Mouse (Mus musculus): Measurements from ENCODE around the gene Xpc. TPM values are rescaled to one million over a fixed set of nuclear protein-coding genes. Genes with fewer than 3 reads are reported as not detected.
A peak's percentile ranks its signal among the peaks of the same experiment; 100 is the strongest.

The Xpc gene
- 4.6 and 5.5 TPM in 2 replicates for polyA plus RNA-seq (2015; fragmentation: Nextera tagmentation; extraction: Ambion mirVana)

- Histone ChIP-seq H3K4me3 (replicated peaks) (peak within 1 kb of the TSS; percentile 78), H3K9ac (peak within 1 kb of the TSS; percentile 88), H3K27me3 (no peaks in the 10 kb centered on the region), H3K4me2 (peak within 1 kb of the TSS; percentile 96), H3K27ac (peak within 1 kb of the TSS; percentile 77), H3K9me3 (replicated peaks) (no peaks in the 10 kb centered on the region), H3K4me1 (replicated peaks) (peaks cover 40% of the 10 kb centered on the region), H3K36me3 (peaks cover 37% of the 10 kb centered on the region)
- DNase-seq: peak; percentile 95
- peak; percentile 98 for ATAC-seq (ENCODE audit: low read depth)
- under 1% methylated on average over 80 of the region's 80 CpGs for WGBS (ENCODE audit: insufficient replicate concordance)
Observed at GRCm38 (mm10) chr6:91515545-91516449, at the start of gene Xpc, which contains the start of gene Lsm3. TSS of gene Xpc (minus strand) at chr6:91515888. TSS of gene Lsm3 (plus strand) at chr6:91515928.

GRCm38 (mm10) chr6:91563031-91563430 is 47.3 kb upstream of the Xpc start:
- Histone ChIP-seq H3K9ac (no peak overlapping the region), H3K9me3 (replicated peaks) (no peaks in the 10 kb centered on the region), H3K27me3 (no peaks in the 10 kb centered on the region), H3K4me1 (replicated peaks) (0 out of 2 replicates have a peak, but pooled peaks cover 6% of the 10 kb centered on the region), H3K4me2 (no peak overlapping the region), H3K36me3 (no peaks in the 10 kb centered on the region), H3K27ac (no peak overlapping the region), H3K4me3 (replicated peaks) (no peak overlapping the region)
- ATAC-seq (ENCODE audit: low read depth) (no peak), DNase-seq (no peak)
- WGBS (ENCODE audit: insufficient replicate concordance): 48% methylated on average over 3 of the region's 3 CpGs

GRCm38 (mm10) chr6:91560186-91560585 is 44.5 kb upstream of the Xpc start:
- Histone ChIP-seq H3K27me3 (no peaks in the 10 kb centered on the region), H3K4me1 (replicated peaks) (0 out of 2 replicates have a peak, but pooled peaks cover 6% of the 10 kb centered on the region)
- WGBS (ENCODE audit: insufficient replicate concordance): 76% methylated on average over 3 of the region's 3 CpGs

GRCm38 (mm10) chr6:91559371-91559770 is 43.7 kb upstream of the Xpc start:
- Histone ChIP-seq H3K9me3 (replicated peaks) (no peaks in the 10 kb centered on the region), H3K4me1 (replicated peaks) (0 out of 2 replicates have a peak, but pooled peaks cover 6% of the 10 kb centered on the region), H3K4me2 (no peak overlapping the region), H3K9ac (no peak overlapping the region), H3K27ac (no peak overlapping the region), H3K4me3 (replicated peaks) (no peak overlapping the region), H3K27me3 (no peaks in the 10 kb centered on the region), H3K36me3 (no peaks in the 10 kb centered on the region)
- DNase-seq (no peak), ATAC-seq (ENCODE audit: low read depth) (no peak)
- WGBS (ENCODE audit: insufficient replicate concordance): 70% methylated on average over 4 of the region's 4 CpGs

More at GRCm38 (mm10) chr6:91560186-91560585, 44.5 kb upstream of the Xpc start:
- Histone ChIP-seq H3K4me3 (replicated peaks) (no peak overlapping the region), H3K4me2 (no peak overlapping the region), H3K27ac (no peak overlapping the region), H3K9ac (no peak overlapping the region), H3K36me3 (no peaks in the 10 kb centered on the region), H3K9me3 (replicated peaks) (no peaks in the 10 kb centered on the region)
- DNase-seq (no peak), ATAC-seq (ENCODE audit: low read depth) (no peak)

- no peaks in the 10 kb centered on the region for H3K27me3 ChIP-seq
- no peak for DNase-seq
- WGBS (ENCODE audit: insufficient replicate concordance): 33% methylated on average over 1 of the region's 1 CpGs
- H3K4me3 ChIP-seq (replicated peaks): no peak overlapping the region
- H3K4me2 ChIP-seq: no peak overlapping the region
- no peaks in the 10 kb centered on the region for H3K9me3 ChIP-seq (replicated peaks)
- 0 out of 2 replicates have a peak, but pooled peaks cover 6% of the 10 kb centered on the region for H3K4me1 ChIP-seq (replicated peaks)
- H3K27ac ChIP-seq: no peak overlapping the region
- H3K9ac ChIP-seq: no peak overlapping the region
- no peaks in the 10 kb centered on the region for H3K36me3 ChIP-seq
- no peak for ATAC-seq (ENCODE audit: low read depth)
Observed at GRCm38 (mm10) chr6:91558565-91558964, 42.9 kb upstream of the Xpc start.

GRCm38 (mm10) chr6:91552693-91553092 is 37.0 kb upstream of the Xpc start:
- WGBS (ENCODE audit: insufficient replicate concordance): 59% methylated on average over 3 of the region's 3 CpGs
- 0 out of 2 replicates have a peak, but pooled peaks cover 2% of the 10 kb centered on the region for H3K4me1 ChIP-seq (replicated peaks)
- H3K4me3 ChIP-seq (replicated peaks): no peak overlapping the region
- H3K9me3 ChIP-seq (replicated peaks): no peaks in the 10 kb centered on the region
- no peak overlapping the region for H3K9ac ChIP-seq
- no peaks in the 10 kb centered on the region for H3K36me3 ChIP-seq
- no peak overlapping the region for H3K27ac ChIP-seq
- no peak overlapping the region for H3K4me2 ChIP-seq
- DNase-seq (no peak), ATAC-seq (ENCODE audit: low read depth) (no peak)
- H3K27me3 ChIP-seq: no peaks in the 10 kb centered on the region

GRCm38 (mm10) chr6:91551671-91552070 is 36.0 kb upstream of the Xpc start:
- WGBS (ENCODE audit: insufficient replicate concordance): 81% methylated on average over 3 of the region's 3 CpGs
- H3K9me3 ChIP-seq (replicated peaks): no peaks in the 10 kb centered on the region
- no peak overlapping the region for H3K4me3 ChIP-seq (replicated peaks)
- H3K9ac ChIP-seq: no peak overlapping the region
- 0 out of 2 replicates have a peak, but pooled peaks cover 1% of the 10 kb centered on the region for H3K27me3 ChIP-seq
- ATAC-seq (ENCODE audit: low read depth) (no peak), DNase-seq (no peak)
- 0 out of 2 replicates have a peak, but pooled peaks cover 2% of the 10 kb centered on the region for H3K4me1 ChIP-seq (replicated peaks)
- H3K27ac ChIP-seq: no peak overlapping the region
- H3K36me3 ChIP-seq: no peaks in the 10 kb centered on the region
- no peak overlapping the region for H3K4me2 ChIP-seq

- Histone ChIP-seq H3K36me3 (no peaks in the 10 kb centered on the region), H3K4me2 (no peak overlapping the region), H3K27me3 (0 out of 2 replicates have a peak, but pooled peaks cover 6% of the 10 kb centered on the region), H3K27ac (no peak overlapping the region), H3K9me3 (replicated peaks) (no peaks in the 10 kb centered on the region), H3K4me1 (replicated peaks) (peaks cover 2% of the 10 kb centered on the region; the same call in 1 of the 2 replicates), H3K9ac (no peak overlapping the region), H3K4me3 (replicated peaks) (no peak overlapping the region)
- 68% methylated on average over 5 of the region's 5 CpGs for WGBS (ENCODE audit: insufficient replicate concordance)
- DNase-seq: no peak
- ATAC-seq (ENCODE audit: low read depth): no peak
Observed at GRCm38 (mm10) chr6:91549621-91550020, 33.9 kb upstream of the Xpc start.

- 33% methylated on average over 1 of the region's 1 CpGs for WGBS (ENCODE audit: insufficient replicate concordance)
- 0 out of 2 replicates have a peak, but pooled peaks cover 6% of the 10 kb centered on the region for H3K27me3 ChIP-seq
- no peak overlapping the region for H3K27ac ChIP-seq
- ATAC-seq (ENCODE audit: low read depth) (no peak), DNase-seq (no peak)
- no peak overlapping the region for H3K9ac ChIP-seq
- no peak overlapping the region for H3K4me3 ChIP-seq (replicated peaks)
- H3K9me3 ChIP-seq (replicated peaks): no peaks in the 10 kb centered on the region
- no peak overlapping the region for H3K4me2 ChIP-seq
- peaks cover 2% of the 10 kb centered on the region; the same call in 1 of the 2 replicates for H3K4me1 ChIP-seq (replicated peaks)
- H3K36me3 ChIP-seq: no peaks in the 10 kb centered on the region
Observed at GRCm38 (mm10) chr6:91547313-91547712, 31.6 kb upstream of the Xpc start.

- Histone ChIP-seq H3K9ac (no peak overlapping the region), H3K4me1 (replicated peaks) (peaks cover 2% of the 10 kb centered on the region; the same call in 1 of the 2 replicates), H3K36me3 (no peaks in the 10 kb centered on the region), H3K4me2 (no peak overlapping the region), H3K27me3 (0 out of 2 replicates have a peak, but pooled peaks cover 6% of the 10 kb centered on the region), H3K9me3 (replicated peaks) (no peaks in the 10 kb centered on the region), H3K27ac (no peak overlapping the region), H3K4me3 (replicated peaks) (no peak overlapping the region)
- 17% methylated on average over 9 of the region's 9 CpGs for WGBS (ENCODE audit: insufficient replicate concordance)
- ATAC-seq (ENCODE audit: low read depth) (peak; percentile 39; the same call in 1 of the 2 replicates), DNase-seq (no peak)
Observed at GRCm38 (mm10) chr6:91546241-91546884, 30.7 kb upstream of the Xpc start.

- ATAC-seq (ENCODE audit: low read depth) (no peak), DNase-seq (no peak)
- no peak overlapping the region for H3K4me2 ChIP-seq
- 69% methylated on average over 5 of the region's 5 CpGs for WGBS (ENCODE audit: insufficient replicate concordance)
- no peaks in the 10 kb centered on the region; the same call in 1 of the 2 replicates for H3K4me1 ChIP-seq (replicated peaks)
- H3K9me3 ChIP-seq (replicated peaks): no peaks in the 10 kb centered on the region
- H3K9ac ChIP-seq: no peak overlapping the region
- no peak overlapping the region for H3K4me3 ChIP-seq (replicated peaks)
- H3K36me3 ChIP-seq: no peaks in the 10 kb centered on the region
- no peak overlapping the region for H3K27ac ChIP-seq
- H3K27me3 ChIP-seq: 0 out of 2 replicates have a peak, but pooled peaks cover 6% of the 10 kb centered on the region
Observed at GRCm38 (mm10) chr6:91543056-91543455, 27.4 kb upstream of the Xpc start.

All from liver, embryonic 13.5 days (tissue).